Mouse (Mus musculus): ENCODE data around the gene Actbl2. TPM values are rescaled to one million over a fixed set of nuclear protein-coding genes. Genes with fewer than 3 reads are reported as not detected.

Gene Actbl2
- total RNA-seq, 2 experiments from 2014 or later, result not detected

Other genes with a start within 250 kb of the Actbl2 start
- gene Gpbp1, start 235.1 kb downstream of the Actbl2 start, total RNA-seq (2021), result 10 to 100 TPM; 50.0 to 50.2 TPM

Measured in heart, postnatal 10 days (tissue).